Mouse (Mus musculus) heart, postnatal 25 days (tissue): ENCODE results near the gene Robo3. TPM values are rescaled to one million over a fixed set of nuclear protein-coding genes. Genes with fewer than 3 reads are reported as not detected.

ENCODE experiments used
- DNase-seq: peaks from one replicate; pipeline ENCODE4 v3.0.0; 2022; ENCODE audit warnings: low spot score
- intact Hi-C: fragments of 180-260 bp; cut with DNase I; formaldehyde crosslinking; loops from one replicate; pipeline ENCODE4 v1.15.1; 2025
- total RNA-seq, 2 experiments: library from RNA; stranded (reverse); gene quantifications; 2 replicates each; pipeline ENCODE4 v1.2.3; 2021

Robo3 gene
- total RNA-seq, result not detected

- intact Hi-C loops, result loop anchor here (2.0 to 5.0 kb wide), 2 partner anchors 28 to 499 kb away; no protein-coding TSS in a partner anchor
Observed at GRCm38 (mm10) chr9:37432720-37433421, at the start of gene Robo3. Gene Robo3, minus strand, starts transcription at chr9:37433246.

DNA sequence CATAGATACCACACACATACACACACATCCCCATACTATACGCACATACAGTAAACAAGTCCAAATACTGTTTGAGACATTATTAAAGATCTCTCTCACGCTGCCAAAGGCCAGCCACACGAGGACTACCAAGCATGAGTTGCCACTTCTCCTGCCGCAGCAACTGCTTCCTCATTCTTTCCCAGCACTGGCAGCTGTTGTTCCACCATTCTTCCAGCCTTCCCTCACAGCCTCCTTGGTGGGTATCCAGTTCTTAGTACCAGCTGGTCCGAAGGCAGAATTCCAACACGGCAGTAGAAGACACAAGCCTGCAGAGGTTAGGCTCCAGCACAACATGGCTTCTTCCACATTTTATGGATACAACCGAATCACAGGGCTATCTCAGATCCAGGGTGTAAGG, 41.9 kb upstream of the Robo3 start:
- intact Hi-C loops, result no loop called here
- no peak for DNase-seq

More at GRCm38 (mm10) chr9:37432720-37433421, at the start of gene Robo3:
- DNase-seq, result no peak

DNA sequence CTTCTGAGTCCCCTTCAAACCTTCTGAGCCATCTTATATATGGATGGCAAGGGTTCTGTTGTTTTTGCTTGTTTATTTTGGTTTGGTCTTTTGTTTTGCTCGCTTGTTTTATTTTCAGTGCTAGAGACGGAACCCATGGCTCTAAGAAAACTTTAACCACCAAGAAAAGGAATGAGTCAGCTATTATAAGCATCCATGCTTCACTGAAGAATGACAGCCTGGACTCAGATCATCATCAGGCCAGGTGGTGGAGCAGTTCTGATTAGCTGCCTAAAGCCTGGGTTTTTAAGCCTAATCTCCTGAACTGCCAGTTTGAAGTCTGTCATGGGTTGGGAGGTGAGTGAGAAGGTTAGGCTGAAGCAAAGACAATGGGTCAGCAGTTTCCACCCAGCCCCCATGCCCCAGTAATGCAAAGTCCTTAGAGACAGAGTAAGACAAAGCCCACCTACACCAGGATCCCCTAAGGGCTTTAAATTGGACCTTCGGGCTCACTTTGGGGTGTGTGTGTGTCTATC, 40.6 kb upstream of the Robo3 start:
- intact Hi-C loops, result no loop called here

GRCm38 (mm10) chr9:37462764-37463163, 29.7 kb upstream of the Robo3 start:
- no peak for DNase-seq

More for the DNA sequence above, 40.6 kb upstream of the Robo3 start:
- no peak for DNase-seq

GRCm38 (mm10) chr9:37461571-37461970, 28.5 kb upstream of the Robo3 start:
- intact Hi-C loops, result loop anchor here (2.0 to 5.0 kb wide), 3 partner anchors 29 to 176 kb away; partner anchors contain the start of genes Esam and Robo3
- DNase-seq, result no peak

More at GRCm38 (mm10) chr9:37462764-37463163, 29.7 kb upstream of the Robo3 start:
- intact Hi-C loops, result loop anchor here (1.0 to 5.0 kb wide), 4 partner anchors 65 to 175 kb away; partner anchors contain the start of gene Esam

- DNase-seq, result no peak
- intact Hi-C loops, result loop anchor here (2.0 to 5.0 kb wide), 3 partner anchors 28 to 176 kb away; partner anchors contain the start of genes Esam and Robo3
Observed at GRCm38 (mm10) chr9:37460961-37461340, 27.9 kb upstream of the Robo3 start.

GRCm38 (mm10) chr9:37460043-37460960, 27.3 kb upstream of the Robo3 start:
- intact Hi-C loops, result loop anchor here (2.0 to 5.0 kb wide), 3 partner anchors 28 to 177 kb away; partner anchors contain the start of genes Esam and Robo3
- no peak for DNase-seq

- intact Hi-C loops, result loop anchor here (2.0 to 5.0 kb wide), 3 partner anchors 27 to 178 kb away; partner anchors contain the start of genes Esam and Robo3
- DNase-seq, result no peak
Observed at GRCm38 (mm10) chr9:37459665-37460042, 26.6 kb upstream of the Robo3 start.

- intact Hi-C loops, result no loop called here
Observed at GRCm38 (mm10) chr9:37457151-37457550, 24.1 kb upstream of the Robo3 start.

GRCm38 (mm10) chr9:37456481-37456910, 23.4 kb upstream of the Robo3 start:
- DNase-seq, result no peak
- intact Hi-C loops, result no loop called here

More at GRCm38 (mm10) chr9:37457151-37457550, 24.1 kb upstream of the Robo3 start:
- no peak for DNase-seq

- no peak for DNase-seq
- intact Hi-C loops, result no loop called here
Observed at GRCm38 (mm10) chr9:37455868-37456267, 22.8 kb upstream of the Robo3 start.

GRCm38 (mm10) chr9:37454991-37455390, 21.9 kb upstream of the Robo3 start:
- no peak for DNase-seq
- intact Hi-C loops, result no loop called here

- intact Hi-C loops, result no loop called here
- no peak for DNase-seq
Observed at GRCm38 (mm10) chr9:37454011-37454492, 21.0 kb upstream of the Robo3 start.

- intact Hi-C loops, result no loop called here
- no peak for DNase-seq
Observed at GRCm38 (mm10) chr9:37453328-37453727, 20.3 kb upstream of the Robo3 start.

DNA sequence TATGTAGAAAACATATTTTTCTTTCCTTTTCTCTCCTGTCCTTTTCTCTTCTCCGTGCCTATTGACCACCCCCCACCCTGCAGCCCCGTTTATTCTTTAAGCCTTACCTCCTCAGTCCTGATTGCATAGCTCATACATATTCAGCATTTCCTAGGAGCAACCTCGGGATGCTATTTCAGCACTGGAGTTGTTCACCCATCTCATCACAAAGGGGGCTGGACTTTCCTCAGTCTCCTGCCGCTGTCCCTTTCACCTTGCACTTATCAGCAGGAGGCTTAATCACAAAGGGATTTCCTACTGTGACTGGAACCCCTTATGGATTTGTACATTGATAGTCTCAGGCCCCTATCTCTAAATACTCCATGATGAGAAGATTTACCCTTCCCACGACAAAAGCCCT, 19.4 kb upstream of the Robo3 start:
- intact Hi-C loops, result no loop called here
- no peak for DNase-seq

DNA sequence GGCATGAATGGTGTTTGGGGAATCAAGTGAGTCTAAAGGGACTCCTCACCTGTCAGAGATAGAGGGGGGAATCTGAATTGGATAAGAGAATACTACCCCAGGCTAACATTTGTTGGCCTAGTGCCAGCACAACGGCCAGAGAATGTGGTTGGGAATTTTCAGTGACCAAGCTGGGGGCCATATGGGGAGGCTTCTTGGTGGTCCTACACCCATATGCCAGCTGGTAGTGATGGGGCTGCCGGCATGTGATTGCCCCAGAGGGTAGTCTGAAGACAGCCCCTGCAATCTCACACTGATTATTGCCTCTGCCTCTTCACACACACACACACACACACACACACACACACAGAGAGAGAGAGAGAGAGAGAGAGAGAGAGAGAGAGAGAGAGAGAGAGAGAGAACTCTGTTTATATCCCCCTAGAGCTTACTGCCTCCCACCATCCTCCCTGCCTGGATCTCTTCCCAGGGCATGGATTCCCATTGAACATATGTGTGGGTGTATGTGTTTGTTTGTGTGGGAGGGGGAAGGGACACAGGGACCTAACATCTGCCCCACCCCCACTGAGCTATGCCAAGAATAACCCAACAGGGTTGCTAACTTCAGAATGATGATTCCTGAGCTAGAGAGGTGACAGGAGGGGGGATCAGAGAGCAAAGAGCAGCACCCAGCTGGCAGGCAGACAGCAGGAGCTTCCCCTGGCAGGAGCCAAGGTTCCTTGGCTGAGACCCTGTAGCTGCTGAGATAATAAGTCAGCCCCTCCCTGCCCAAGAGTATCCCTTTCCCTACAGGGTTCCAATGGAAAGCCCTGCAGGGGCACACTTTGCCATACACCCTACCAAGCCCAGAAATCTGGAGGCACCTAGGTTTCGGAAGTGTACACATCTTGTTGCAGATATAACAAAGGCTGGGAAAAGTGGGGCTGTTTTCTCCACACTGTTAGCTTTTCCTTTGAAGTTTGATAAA, 5.0 kb upstream of the Robo3 start:
- no peak for DNase-seq
- intact Hi-C loops, result no loop called here

DNA sequence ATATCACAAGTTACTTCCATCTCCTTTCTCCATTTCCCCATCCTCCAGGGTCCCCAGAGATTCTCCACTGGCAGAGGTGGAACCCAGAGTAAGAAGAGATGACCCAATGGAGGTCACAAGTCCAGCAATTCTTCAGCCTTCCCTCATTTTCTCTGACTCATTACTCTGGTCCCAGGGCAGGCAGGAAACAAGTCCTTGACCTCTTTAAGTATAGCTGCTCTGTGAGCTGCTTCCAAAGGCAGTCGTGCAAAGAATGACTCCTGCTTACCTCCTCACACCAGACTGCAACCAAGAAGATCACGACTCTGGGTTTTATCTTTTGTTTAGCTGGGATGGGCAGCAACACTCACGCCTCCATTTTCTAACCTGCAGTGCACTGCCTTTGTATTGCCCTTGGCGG, 2.6 kb upstream of the Robo3 start:
- intact Hi-C loops, result no loop called here
- DNase-seq, result no peak

DNA sequence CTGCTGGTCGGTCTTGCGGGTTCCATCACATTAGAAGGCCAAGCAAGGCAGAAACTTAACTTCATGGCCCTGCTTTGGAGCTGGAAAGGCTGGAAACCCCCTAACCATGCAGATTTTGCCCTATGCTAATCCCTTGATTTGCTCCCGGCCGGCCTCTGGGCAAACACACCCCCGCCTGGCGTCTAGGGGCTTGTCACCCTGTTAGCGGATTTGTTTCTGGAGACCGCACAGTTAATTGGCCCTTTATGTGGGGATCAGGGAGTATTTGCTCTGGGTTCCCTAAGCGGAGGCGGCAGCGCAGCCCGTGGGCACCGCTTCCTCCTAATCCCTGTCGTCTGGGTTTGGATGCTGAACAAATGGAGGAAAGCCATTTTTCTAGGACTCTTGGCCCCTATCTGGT, 1.9 kb upstream of the Robo3 start:
- no peak for DNase-seq
- intact Hi-C loops, result loop anchor here (5.0 kb wide), 1 partner anchor 497 kb away; no protein-coding TSS in a partner anchor
